Mouse (Mus musculus): Measurements from ENCODE around the gene Cox19. TPM values are rescaled to one million over a fixed set of nuclear protein-coding genes. Genes with fewer than 3 reads are reported as not detected.

Gene Cox19
- polyA plus RNA-seq, 1 experiment from 2014 or later: 68.5 TPM

DNA sequence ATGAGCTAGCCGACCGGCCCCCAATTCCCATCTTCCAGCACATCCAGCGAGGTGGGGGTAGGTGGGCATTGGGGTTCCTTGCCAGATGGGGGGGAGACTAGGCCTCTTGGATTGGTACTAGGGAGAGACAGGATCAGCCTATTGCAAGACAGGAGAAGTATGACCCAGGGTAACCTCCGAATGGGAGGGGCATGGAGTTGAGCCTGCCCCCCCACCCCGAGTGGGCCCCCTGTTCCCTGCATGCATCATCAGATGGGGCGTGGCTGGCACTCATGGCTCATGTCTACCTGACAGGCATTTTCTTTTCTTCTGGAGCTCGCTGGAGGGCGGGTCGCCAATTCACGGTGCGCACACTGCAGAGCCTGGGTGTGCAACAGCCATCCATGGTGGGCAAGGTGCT, 2.7 kb upstream of the Cox19 start:
- Histone ChIP-seq H3K4me3 (replicated peaks) (no peak overlapping the region), H3K27ac (no peak overlapping the region), H3K4me2 (no peak overlapping the region), H3K27me3 (no peaks in the 10 kb centered on the region), H3K9ac (no peak overlapping the region), H3K4me1 (replicated peaks) (peaks cover 57% of the 10 kb centered on the region), H3K36me3 (no peaks in the 10 kb centered on the region), H3K9me3 (replicated peaks) (no peaks in the 10 kb centered on the region)
- WGBS (ENCODE audit: insufficient replicate concordance): 74% methylated on average over 11 of the region's 11 CpGs
- ATAC-seq (ENCODE audit: low read depth) (no peak), DNase-seq (no peak)

DNA sequence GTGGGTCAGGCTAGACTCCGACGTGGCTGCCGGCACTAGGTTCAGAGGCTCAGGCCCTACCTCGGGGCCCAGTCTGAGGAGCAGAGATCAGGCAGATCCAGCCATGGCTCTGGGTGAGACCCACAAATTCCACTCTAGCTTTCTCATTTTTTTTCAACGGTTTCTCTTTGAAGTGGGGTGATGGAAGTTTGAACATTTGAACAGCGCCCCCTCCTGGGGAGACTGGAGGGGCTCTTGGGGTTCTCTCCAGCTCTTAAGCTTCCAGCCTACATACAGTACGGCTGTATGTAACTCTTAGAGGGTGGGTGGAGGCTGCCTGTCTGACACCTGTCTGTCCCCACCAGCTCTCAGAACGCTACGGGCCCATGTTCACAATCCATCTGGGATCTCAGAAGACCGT, 2.3 kb upstream of the Cox19 start:
- peak; percentile 47 for DNase-seq
- Histone ChIP-seq H3K27ac (no peak overlapping the region), H3K9ac (no peak overlapping the region)

DNA sequence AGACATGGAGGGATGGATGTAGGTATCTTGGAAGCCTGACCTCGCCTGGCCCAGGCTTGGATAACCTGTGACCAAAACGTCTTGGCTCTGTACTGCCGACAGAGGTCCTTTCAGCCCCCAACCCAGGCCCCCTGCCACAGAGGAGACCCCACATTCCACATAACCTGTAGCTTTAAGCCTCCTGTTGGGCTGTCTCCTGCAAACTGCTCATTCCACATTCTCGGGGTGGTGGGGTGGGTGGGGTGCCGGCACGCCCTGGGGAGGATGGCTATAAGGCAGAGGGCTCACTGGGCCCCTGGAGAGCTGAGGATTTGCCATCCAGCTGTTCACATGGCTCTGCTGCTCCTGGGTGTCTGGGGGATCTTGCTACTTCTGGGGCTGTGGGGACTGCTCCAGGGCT, 1.1 kb upstream of the Cox19 start, which contains the start of gene Cyp2w1:
Cyp2w1 (plus strand) TSS at position 301 of the 400 bp plus-strand sequence.
- DNase-seq: no peak
- H3K4me2 ChIP-seq: peak within 1 kb of the TSS; percentile 30; the same call in 1 of the 2 replicates
- no peak for ATAC-seq (ENCODE audit: low read depth)
- H3K9ac ChIP-seq: peak within 1 kb of the TSS; percentile 39
- H3K4me3 ChIP-seq (replicated peaks): no peak within 1 kb of the TSS
- WGBS (ENCODE audit: insufficient replicate concordance): 45% methylated on average over 6 of the region's 6 CpGs
- H3K9me3 ChIP-seq (replicated peaks): no peaks in the 10 kb centered on the region
- peaks cover 66% of the 10 kb centered on the region for H3K4me1 ChIP-seq (replicated peaks)
- H3K27ac ChIP-seq: peak within 1 kb of the TSS; percentile 32; the same call in 1 of the 2 replicates
- H3K36me3 ChIP-seq: no peaks in the 10 kb centered on the region
- H3K27me3 ChIP-seq: no peaks in the 10 kb centered on the region

More for the DNA sequence above, 2.3 kb upstream of the Cox19 start:
- Histone ChIP-seq H3K27me3 (no peaks in the 10 kb centered on the region), H3K4me2 (no peak overlapping the region), H3K4me1 (replicated peaks) (peaks cover 61% of the 10 kb centered on the region), H3K36me3 (no peaks in the 10 kb centered on the region), H3K9me3 (replicated peaks) (no peaks in the 10 kb centered on the region), H3K4me3 (replicated peaks) (no peak overlapping the region)
- WGBS (ENCODE audit: insufficient replicate concordance): 51% methylated on average over 10 of the region's 10 CpGs
- ATAC-seq (ENCODE audit: low read depth): no peak

DNA sequence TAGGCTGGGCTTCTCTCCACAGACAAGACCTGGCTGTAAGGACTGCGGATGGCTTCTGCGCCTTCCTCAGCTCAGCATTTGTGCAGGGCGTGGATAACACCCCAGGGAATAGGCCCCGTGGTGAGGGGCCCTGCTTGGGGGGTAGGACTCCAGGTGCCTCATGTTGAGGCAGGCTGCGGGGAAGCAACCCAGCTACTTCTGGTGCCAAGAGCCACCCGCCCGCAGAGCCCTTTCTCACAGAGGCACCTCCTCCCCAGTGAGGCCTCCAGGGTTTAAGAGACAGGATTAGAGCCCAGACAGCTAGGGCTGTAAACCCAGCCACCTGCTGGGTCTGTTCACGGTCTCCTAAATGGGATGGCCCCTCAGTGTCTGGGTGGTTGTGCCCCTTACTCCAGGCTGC, 410 bp upstream of the Cox19 start:
- no peaks in the 10 kb centered on the region for H3K9me3 ChIP-seq (replicated peaks)
- 28% methylated on average over 8 of the region's 8 CpGs for WGBS (ENCODE audit: insufficient replicate concordance)
- ATAC-seq (ENCODE audit: low read depth): no peak
- H3K4me2 ChIP-seq: no peak overlapping the region
- no peak overlapping the region for H3K4me3 ChIP-seq (replicated peaks)
- H3K9ac ChIP-seq: peak overlapping the region; percentile 5; the same call in 1 of the 2 replicates
- H3K27me3 ChIP-seq: no peaks in the 10 kb centered on the region
- peak overlapping the region; percentile 32; the same call in 1 of the 2 replicates for H3K27ac ChIP-seq
- no peak for DNase-seq
- H3K36me3 ChIP-seq: no peaks in the 10 kb centered on the region
- H3K4me1 ChIP-seq (replicated peaks): peaks cover 71% of the 10 kb centered on the region

DNA sequence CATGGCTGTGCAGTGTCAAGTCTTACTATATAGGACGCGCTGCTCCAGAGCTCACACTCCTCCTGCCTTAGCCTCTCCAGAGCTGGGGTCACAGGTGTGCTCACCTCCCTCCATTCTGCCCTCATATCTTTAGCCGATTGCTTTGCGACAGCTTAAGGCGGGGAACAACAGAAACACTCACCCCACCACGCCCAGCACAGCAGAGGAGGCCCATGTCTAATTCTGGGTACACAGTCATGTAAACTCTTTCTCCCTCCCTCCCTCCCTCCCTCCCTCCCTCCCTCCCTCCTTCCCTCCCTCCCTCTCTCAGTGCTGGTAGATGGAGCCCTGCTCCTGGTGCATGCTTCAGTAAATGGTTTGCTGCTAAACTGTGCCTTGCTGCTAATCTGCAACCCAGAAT, 1.5 kb downstream of the Cox19 start:
- Histone ChIP-seq H3K36me3 (no peaks in the 10 kb centered on the region), H3K9ac (no peak overlapping the region; the same call in 1 of the 2 replicates), H3K27me3 (no peaks in the 10 kb centered on the region), H3K4me3 (replicated peaks) (0 out of 2 replicates have a peak overlapping the region, but pooled peaks have one; percentile 6), H3K27ac (peak overlapping the region; percentile 60), H3K4me1 (replicated peaks) (peaks cover 80% of the 10 kb centered on the region), H3K9me3 (replicated peaks) (no peaks in the 10 kb centered on the region), H3K4me2 (peak overlapping the region; percentile 57)
- 33% methylated on average over 6 of the region's 6 CpGs for WGBS (ENCODE audit: insufficient replicate concordance)
- peak; percentile 56 for ATAC-seq (ENCODE audit: low read depth)
- peak; percentile 48 for DNase-seq

DNA sequence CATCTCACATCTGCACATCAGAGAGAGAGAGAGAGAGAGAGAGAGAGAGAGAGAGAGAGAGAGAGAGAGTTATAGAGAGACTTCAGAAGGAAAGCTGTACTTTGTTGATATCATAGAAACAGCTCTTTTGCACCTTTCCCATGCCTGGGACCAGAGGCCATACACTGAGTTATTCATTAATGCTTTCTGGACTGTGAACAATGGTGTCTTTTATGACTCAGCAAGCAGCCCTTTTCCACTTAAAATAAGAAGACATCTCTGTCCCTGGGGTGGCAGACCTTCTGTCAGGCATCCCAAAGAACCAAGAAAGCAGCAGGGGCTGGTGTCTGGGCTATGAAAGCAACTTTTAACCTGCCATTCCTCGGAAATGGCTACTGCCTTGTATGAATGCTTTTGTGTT, 4.0 kb downstream of the Cox19 start:
- Histone ChIP-seq H3K4me1 (replicated peaks) (peaks cover 79% of the 10 kb centered on the region), H3K4me3 (replicated peaks) (no peak overlapping the region), H3K9ac (no peak overlapping the region), H3K36me3 (peaks cover 10% of the 10 kb centered on the region), H3K4me2 (no peak overlapping the region), H3K9me3 (replicated peaks) (no peaks in the 10 kb centered on the region), H3K27ac (no peak overlapping the region), H3K27me3 (no peaks in the 10 kb centered on the region)
- DNase-seq: no peak
- 54% methylated on average over 1 of the region's 1 CpGs for WGBS (ENCODE audit: insufficient replicate concordance)
- ATAC-seq (ENCODE audit: low read depth): no peak

DNA sequence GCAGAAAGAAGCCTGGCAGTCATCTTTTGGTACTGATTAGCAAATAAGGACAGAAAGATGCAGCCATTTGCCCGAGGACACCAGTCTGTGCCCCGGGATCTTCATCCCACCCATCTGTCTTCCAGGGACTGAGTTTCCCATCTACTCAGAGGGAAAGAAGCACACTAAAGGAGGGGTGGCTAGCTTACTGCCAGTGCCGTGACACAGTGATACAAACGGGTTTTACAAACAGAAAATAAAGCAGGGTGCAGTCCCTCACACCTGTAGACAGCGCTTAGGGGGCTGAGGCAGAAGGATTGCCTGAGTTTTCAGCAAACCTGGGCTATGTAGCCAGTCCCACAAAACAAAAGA, 5.9 kb downstream of the Cox19 start:
- no peaks in the 10 kb centered on the region for H3K27me3 ChIP-seq
- 9% methylated on average over 5 of the region's 5 CpGs for WGBS (ENCODE audit: insufficient replicate concordance)
- no peak for DNase-seq
- H3K4me3 ChIP-seq (replicated peaks): peak overlapping the region; percentile 89
- H3K9me3 ChIP-seq (replicated peaks): no peaks in the 10 kb centered on the region
- peak; percentile 30 for ATAC-seq (ENCODE audit: low read depth)
- H3K4me2 ChIP-seq: peak overlapping the region; percentile 97
- peaks cover 60% of the 10 kb centered on the region for H3K4me1 ChIP-seq (replicated peaks)
- peak overlapping the region; percentile 55 for H3K9ac ChIP-seq
- peak overlapping the region; percentile 76 for H3K27ac ChIP-seq
- H3K36me3 ChIP-seq: peaks cover 26% of the 10 kb centered on the region

DNA sequence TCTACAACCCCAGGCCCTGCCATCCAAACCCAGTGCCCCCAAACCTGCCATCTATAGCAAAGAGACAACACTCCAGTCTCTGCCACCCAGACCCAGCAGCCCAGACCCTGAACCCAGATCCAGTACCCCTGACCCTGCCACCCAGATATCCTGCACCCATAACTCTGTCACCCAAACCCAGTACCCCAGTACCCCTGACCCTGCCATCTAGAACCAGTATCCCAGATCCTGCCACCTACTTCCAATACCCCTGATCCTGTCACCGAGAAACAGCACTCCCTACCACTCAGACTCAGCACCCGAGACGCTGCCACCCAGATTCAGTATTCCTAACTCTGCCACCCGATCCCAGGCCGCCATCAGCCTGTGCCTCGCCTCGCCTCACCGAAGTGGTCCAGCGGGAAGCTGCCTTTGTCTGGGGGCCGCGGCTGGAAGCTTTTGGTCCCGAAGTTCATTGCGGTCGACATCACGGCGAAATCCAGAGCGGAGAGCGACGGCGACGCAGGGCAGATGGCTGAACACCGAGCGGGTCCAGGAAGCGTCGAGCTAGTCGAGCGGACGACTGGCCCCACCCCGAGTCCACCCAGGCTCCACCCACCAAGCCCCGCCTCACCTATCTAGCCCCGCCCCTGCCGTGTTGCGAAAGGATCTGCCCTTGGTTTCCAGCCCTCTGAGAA, 6.4 kb downstream of the Cox19 start:
- Histone ChIP-seq H3K36me3 (peaks cover 31% of the 10 kb centered on the region), H3K4me1 (replicated peaks) (peaks cover 58% of the 10 kb centered on the region), H3K27me3 (no peaks in the 10 kb centered on the region), H3K9me3 (replicated peaks) (no peaks in the 10 kb centered on the region), H3K9ac (peak overlapping the region; percentile 85), H3K4me3 (replicated peaks) (peak overlapping the region; percentile 89), H3K27ac (peak overlapping the region; percentile 81), H3K4me2 (peak overlapping the region; percentile 97)
- WGBS (ENCODE audit: insufficient replicate concordance): under 1% methylated on average over 33 of the region's 33 CpGs
- DNase-seq: peak; percentile 95
- peak; percentile 86 for ATAC-seq (ENCODE audit: low read depth)

DNA sequence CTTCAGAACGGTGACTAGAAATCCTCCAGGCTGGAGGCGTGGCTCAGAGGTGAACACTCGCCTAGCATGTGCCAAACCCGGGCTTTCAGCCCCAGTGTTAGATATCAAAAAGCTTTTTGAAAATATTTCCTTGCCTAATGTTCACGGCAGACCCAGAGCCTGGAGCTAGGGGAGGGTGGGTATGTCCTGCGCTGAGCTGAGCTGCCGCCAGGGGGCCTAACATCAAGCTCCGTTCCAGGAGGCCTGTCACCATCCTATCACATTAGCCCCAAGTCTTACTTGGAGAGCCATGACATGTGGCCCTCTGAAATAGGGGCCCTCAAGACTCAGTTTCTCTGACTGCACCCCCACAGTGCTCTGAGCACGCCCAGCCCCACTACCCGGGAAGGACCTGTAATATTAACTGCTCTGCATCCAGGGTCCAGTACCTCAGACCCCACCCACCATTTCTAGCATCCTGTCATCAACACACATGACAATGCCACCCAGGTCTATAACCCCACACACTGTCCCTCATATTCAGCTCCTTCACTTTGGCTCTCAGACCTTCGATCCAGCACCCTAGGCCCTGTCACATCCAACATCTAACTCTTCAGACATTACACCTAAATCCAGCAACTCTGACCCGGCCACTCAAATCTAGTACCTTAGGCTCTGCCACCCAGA, 7.1 kb downstream of the Cox19 start:
- Histone ChIP-seq H3K9me3 (replicated peaks) (no peaks in the 10 kb centered on the region), H3K27me3 (no peaks in the 10 kb centered on the region), H3K9ac (peak overlapping the region; percentile 85), H3K27ac (peak overlapping the region; percentile 81), H3K36me3 (peaks cover 38% of the 10 kb centered on the region), H3K4me1 (replicated peaks) (peaks cover 52% of the 10 kb centered on the region), H3K4me3 (replicated peaks) (peak overlapping the region; percentile 89), H3K4me2 (peak overlapping the region; percentile 97)
- peak; percentile 77 for DNase-seq
- WGBS (ENCODE audit: insufficient replicate concordance): 6% methylated on average over 12 of the region's 12 CpGs
- peak; percentile 72 for ATAC-seq (ENCODE audit: low read depth)

DNA sequence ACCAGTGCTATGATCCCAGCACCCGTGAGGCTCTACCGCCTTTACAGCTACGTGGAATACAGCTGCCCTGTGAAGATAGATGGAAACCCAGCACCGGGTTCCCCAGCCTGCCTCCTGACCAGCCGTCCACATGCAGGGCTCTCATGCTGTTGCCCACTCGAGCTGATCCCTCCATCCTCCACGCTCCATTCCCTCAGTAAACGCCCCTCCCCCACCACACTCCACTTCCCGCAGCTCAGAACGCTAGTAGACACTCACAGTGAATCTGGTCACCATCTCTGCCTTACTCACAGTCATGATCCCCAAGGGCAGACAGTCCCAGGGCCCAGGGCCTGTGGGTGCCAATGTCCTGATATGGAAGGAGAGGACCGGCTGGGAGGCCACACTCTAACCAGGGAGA, 12.3 kb downstream of the Cox19 start:
- no peak for ATAC-seq (ENCODE audit: low read depth)
- Histone ChIP-seq H3K9ac (no peak overlapping the region), H3K4me2 (no peak overlapping the region), H3K4me1 (replicated peaks) (peaks cover 23% of the 10 kb centered on the region), H3K9me3 (replicated peaks) (no peaks in the 10 kb centered on the region), H3K36me3 (peaks cover 70% of the 10 kb centered on the region), H3K27ac (no peak overlapping the region), H3K4me3 (replicated peaks) (no peak overlapping the region), H3K27me3 (no peaks in the 10 kb centered on the region)
- 75% methylated on average over 11 of the region's 11 CpGs for WGBS (ENCODE audit: insufficient replicate concordance)
- DNase-seq: no peak

DNA sequence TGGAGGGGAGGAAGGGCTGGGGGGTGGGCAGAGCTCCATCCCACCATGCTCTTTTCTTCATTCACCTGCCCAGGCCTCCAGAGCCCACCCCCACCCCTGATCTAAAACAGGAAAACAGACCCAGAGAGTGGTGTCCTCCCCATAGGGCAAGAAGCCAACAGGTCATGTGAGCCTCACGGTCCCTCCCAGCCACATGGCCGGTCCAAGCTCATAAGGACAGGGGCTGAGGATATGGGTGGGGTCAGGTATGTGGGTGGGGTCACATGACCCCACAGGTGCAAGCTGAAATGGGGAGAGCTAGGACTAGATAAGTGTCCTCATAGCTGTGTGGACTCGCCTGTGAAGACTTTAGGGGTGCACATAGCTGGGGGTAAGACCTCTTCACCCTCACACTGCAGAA, 12.8 kb downstream of the Cox19 start:
- 78% methylated on average over 3 of the region's 3 CpGs for WGBS (ENCODE audit: insufficient replicate concordance)
- Histone ChIP-seq H3K9me3 (replicated peaks) (no peaks in the 10 kb centered on the region), H3K4me2 (no peak overlapping the region), H3K27ac (no peak overlapping the region), H3K4me1 (replicated peaks) (peaks cover 18% of the 10 kb centered on the region), H3K27me3 (no peaks in the 10 kb centered on the region), H3K4me3 (replicated peaks) (no peak overlapping the region), H3K36me3 (peaks cover 70% of the 10 kb centered on the region), H3K9ac (no peak overlapping the region)
- ATAC-seq (ENCODE audit: low read depth) (no peak; the same call in 1 of the 2 replicates), DNase-seq (no peak)

All from liver, embryonic 13.5 days (tissue).